ENCODE assay signal across 17 mouse cellular contexts in the genomic region with DNA sequence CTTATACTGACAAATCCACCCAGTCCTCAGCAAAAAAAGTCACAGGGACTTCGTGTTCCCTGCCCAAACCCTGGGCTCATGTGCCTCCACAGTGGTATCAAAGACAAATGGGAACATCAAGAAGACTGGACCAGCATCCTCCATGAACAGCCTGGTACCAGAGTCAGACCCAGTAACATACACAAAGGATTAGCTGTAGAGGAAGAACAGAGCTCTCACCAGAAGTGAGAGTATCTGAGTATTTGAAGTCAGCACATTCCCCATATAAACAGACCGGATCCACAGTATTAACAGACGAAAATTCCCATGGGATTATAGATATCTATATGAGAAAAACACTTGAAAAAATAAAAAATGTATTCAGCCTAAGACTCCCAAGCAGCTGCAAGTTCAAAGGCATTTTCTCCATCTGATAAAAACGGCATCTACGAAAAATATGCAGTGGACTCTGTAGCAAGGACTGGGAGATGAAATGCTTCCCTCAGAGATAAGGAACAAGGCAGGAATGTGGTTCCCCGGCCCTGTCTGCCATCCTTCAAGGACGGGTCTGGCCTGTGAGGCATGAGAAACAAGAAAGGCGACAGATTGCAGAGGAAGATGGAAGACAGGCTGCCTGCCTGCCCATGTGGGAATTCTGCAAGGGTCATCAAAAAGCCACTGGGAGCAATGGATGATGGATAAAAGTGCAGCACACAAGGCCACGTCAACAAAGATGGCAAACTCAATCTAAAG. TPM values are rescaled to one million over a fixed set of nuclear protein-coding genes. Genes with fewer than 3 reads are reported as not detected.
DNase-seq lines count a peak whose midpoint lies in the region; ATAC-seq lines count a peak whose summit lies in the region.
"Had no signal": no experiment of that assay in that cellular context is flagged by ENCODE, and none has a peak within 500 bp of the region (broad histone marks: within the 10 kb centered on the region; RNA-seq: fewer than 3 reads in every experiment).

No protein-coding gene starts in this region.

- intact Hi-C loops in heart, postnatal 25 days (cut with DNase I), result no loop called here

- peaks cover 35 to 39% of the 10 kb centered on the region in 2 experiments for H3K4me1 ChIP-seq in heart, embryonic 14.5 days (ENCODE audit: control insufficient read depth in 2 of 2, insufficient read depth in 2 of 2, low read length in 2 of 2)
- peaks cover 22% of the 10 kb centered on the region for H3K4me1 ChIP-seq in lung, embryonic 15.5 days
- peaks cover 49% of the 10 kb centered on the region for H3K4me1 ChIP-seq in embryonic facial prominence, embryonic 10.5 days
- H3K4me1 ChIP-seq in liver, embryonic 16.5 days (ENCODE audit: control insufficient read depth, low read depth, low read length), result peaks cover 16% of the 10 kb centered on the region
- H3K4me1 ChIP-seq: forebrain, embryonic 15.5 days; limb, embryonic 15.5 days had no signal

- DNase-seq in heart, postnatal 25 days (ENCODE audit: low spot score), result no peak
- no peak for DNase-seq in lung, postnatal 14 days
- DNase-seq in embryonic facial prominence, embryonic 10.5 days (ENCODE audit: low spot score), result no peak
- no peak for DNase-seq in right cerebral cortex, adult 18-20 months
- DNase-seq: cerebellum, adult 2 months; spleen, adult 18-20 months had no signal

- 25% methylated on average over 9 of the region's 9 CpGs for WGBS in heart, embryonic 14.5 days
- 16% methylated on average over 9 of the region's 9 CpGs for WGBS in lung, embryonic 15.5 days
- 69% methylated on average over 9 of the region's 9 CpGs for WGBS in embryonic facial prominence, embryonic 10.5 days
- WGBS in liver, embryonic 16.5 days (ENCODE audit: insufficient replicate concordance), result 41% methylated on average over 9 of the region's 9 CpGs

- H3K9me3 ChIP-seq in heart, embryonic 14.5 days (ENCODE audit: control insufficient read depth, low read length), result no peaks in the 10 kb centered on the region
- H3K9me3 ChIP-seq in lung, embryonic 15.5 days, result no peaks in the 10 kb centered on the region
- no peaks in the 10 kb centered on the region for H3K9me3 ChIP-seq in embryonic facial prominence, embryonic 10.5 days
- no peaks in the 10 kb centered on the region for H3K9me3 ChIP-seq in liver, embryonic 16.5 days (replicated peaks; ENCODE audit: control insufficient read depth, low read length)
- H3K9me3 ChIP-seq: embryonic facial prominence, embryonic 13.5 days; forebrain, embryonic 15.5 days; hindbrain, embryonic 12.5 days; limb, embryonic 15.5 days; megakaryocyte, embryonic 14.5 days had no signal

- no peaks in the 10 kb centered on the region for H3K36me3 ChIP-seq in heart, embryonic 14.5 days (ENCODE audit: control insufficient read depth, insufficient read depth, low read length)
- no peaks in the 10 kb centered on the region for H3K36me3 ChIP-seq in lung, embryonic 15.5 days
- no peaks in the 10 kb centered on the region for H3K36me3 ChIP-seq in embryonic facial prominence, embryonic 10.5 days (replicated peaks)
- H3K36me3 ChIP-seq in liver, embryonic 16.5 days (ENCODE audit: control insufficient read depth, insufficient read depth), result no peaks in the 10 kb centered on the region
- H3K36me3 ChIP-seq: embryonic facial prominence, embryonic 13.5 days; forebrain, embryonic 15.5 days; hindbrain, embryonic 12.5 days; limb, embryonic 15.5 days had no signal

- no peaks in the 10 kb centered on the region for H3K27me3 ChIP-seq in heart, embryonic 14.5 days (ENCODE audit: control insufficient read depth, insufficient read depth, low read length)
- no peaks in the 10 kb centered on the region for H3K27me3 ChIP-seq in lung, embryonic 15.5 days
- H3K27me3 ChIP-seq in embryonic facial prominence, embryonic 10.5 days (replicated peaks; ENCODE audit: low read depth, poor library complexity, severe bottlenecking), result no peaks in the 10 kb centered on the region
- H3K27me3 ChIP-seq in liver, embryonic 16.5 days (ENCODE audit: control insufficient read depth, insufficient read depth, low read depth, low read length), result no peaks in the 10 kb centered on the region
- H3K27me3 ChIP-seq: embryonic facial prominence, embryonic 13.5 days; forebrain, embryonic 15.5 days; hindbrain, embryonic 12.5 days; limb, embryonic 15.5 days had no signal

- ATAC-seq in heart, embryonic 14.5 days (ENCODE audit: insufficient number of reproducible peaks, insufficient read depth, low FRiP score, low read depth), result no peak
- peak; percentile 33; the same call in 1 of the 2 replicates for ATAC-seq in lung, embryonic 15.5 days (ENCODE audit: borderline replicate concordance, extremely low read depth, low FRiP score, low TSS enrichment)
- ATAC-seq in liver, embryonic 16.5 days (ENCODE audit: low read depth), result no peak
- ATAC-seq: forebrain, embryonic 15.5 days had no signal

- no peak overlapping the region for H3K9ac ChIP-seq in heart, embryonic 14.5 days (ENCODE audit: low read length)
- no peak overlapping the region for H3K9ac ChIP-seq in lung, embryonic 15.5 days
- H3K9ac ChIP-seq in liver, embryonic 16.5 days (ENCODE audit: low read depth, low read length), result no peak overlapping the region
- H3K9ac ChIP-seq: embryonic facial prominence, embryonic 13.5 days; forebrain, embryonic 15.5 days; hindbrain, embryonic 12.5 days; limb, embryonic 15.5 days had no signal

- H3K4me3 ChIP-seq in heart, embryonic 14.5 days (ENCODE audit: control insufficient read depth in 1 of 2, insufficient read depth in 1 of 2, low read depth in 1 of 2, low read length in 2 of 2), result no peak overlapping the region
- H3K4me3 ChIP-seq in lung, embryonic 15.5 days, result no peak overlapping the region
- H3K4me3 ChIP-seq in embryonic facial prominence, embryonic 10.5 days, result no peak overlapping the region
- no peak overlapping the region for H3K4me3 ChIP-seq in liver, embryonic 16.5 days (ENCODE audit: low read depth, low read length)
- H3K4me3 ChIP-seq: embryonic facial prominence, embryonic 13.5 days; forebrain, embryonic 15.5 days; hindbrain, embryonic 12.5 days; left cerebral cortex, adult 2 months; limb, embryonic 15.5 days; megakaryocyte, embryonic 14.5 days had no signal

- H3K4me2 ChIP-seq in heart, embryonic 14.5 days (ENCODE audit: low read length), result no peak overlapping the region
- no peak overlapping the region for H3K4me2 ChIP-seq in lung, embryonic 15.5 days
- no peak overlapping the region for H3K4me2 ChIP-seq in liver, embryonic 16.5 days (ENCODE audit: low read depth, low read length)
- H3K4me2 ChIP-seq: embryonic facial prominence, embryonic 13.5 days; forebrain, embryonic 15.5 days; hindbrain, embryonic 12.5 days; limb, embryonic 15.5 days had no signal

- peak overlapping the region; percentile 46 to 94 for H3K27ac ChIP-seq in heart, embryonic 14.5 days (replicated peaks in 1 of 2; ENCODE audit: control insufficient read depth in 1 of 2, insufficient read depth in 1 of 2, low read depth in 2 of 2, low read length in 2 of 2)
- H3K27ac ChIP-seq in lung, embryonic 15.5 days, result peak overlapping the region; percentile 76
- H3K27ac ChIP-seq in embryonic facial prominence, embryonic 10.5 days (replicated peaks), result peak overlapping the region; percentile 52
- H3K27ac ChIP-seq in liver, embryonic 16.5 days (ENCODE audit: low read length), result 0 out of 2 replicates have a peak overlapping the region, but pooled peaks have one; percentile 17
- H3K27ac ChIP-seq: embryonic facial prominence, embryonic 13.5 days; forebrain, embryonic 15.5 days; hindbrain, embryonic 12.5 days; left cerebral cortex, adult 2 months; limb, embryonic 15.5 days had no signal

RNA-seq across cellular contexts. Expression of a gene that starts 23.5 kb away (rescaled TPM):
- polyA plus RNA-seq in heart, embryonic 14.5 days (2014; fragmentation: Nextera tagmentation; extraction: Ambion mirVana), result 0.19 TPM in 1 of 2 replicates, not detected in the other
- total RNA-seq in heart, postnatal 25 days (2021), result not detected
- polyA plus RNA-seq in lung, embryonic 15.5 days (2015; fragmentation: Nextera tagmentation; extraction: Ambion mirVana), result not detected in 2 replicates
- not detected in 2 replicates for polyA plus RNA-seq in embryonic facial prominence, embryonic 10.5 days (2016; fragmentation: Nextera tagmentation; extraction: Ambion mirVana)
- polyA plus RNA-seq in liver, embryonic 16.5 days (2015; fragmentation: Nextera tagmentation; extraction: Ambion mirVana), result not detected in 2 replicates
- total RNA-seq: gastrocnemius, adult 8-10 months; left cerebral cortex, adult 2 months had no signal
- polyA plus RNA-seq: cerebellum, adult 2 months; embryonic facial prominence, embryonic 13.5 days; forebrain, embryonic 15.5 days; hindbrain, embryonic 12.5 days; large intestine, adult 2 months; limb, embryonic 15.5 days had no signal

RNA-seq across cellular contexts. Expression of a gene that starts 30.0 kb away (rescaled TPM):
- polyA plus RNA-seq in heart, embryonic 14.5 days (2014; fragmentation: Nextera tagmentation; extraction: Ambion mirVana), result not detected in 2 replicates
- not detected for total RNA-seq in heart, postnatal 25 days (2021)
- not detected in 2 replicates for polyA plus RNA-seq in lung, embryonic 15.5 days (2015; fragmentation: Nextera tagmentation; extraction: Ambion mirVana)
- not detected in 2 replicates for polyA plus RNA-seq in embryonic facial prominence, embryonic 10.5 days (2016; fragmentation: Nextera tagmentation; extraction: Ambion mirVana)
- not detected in 2 replicates for polyA plus RNA-seq in liver, embryonic 16.5 days (2015; fragmentation: Nextera tagmentation; extraction: Ambion mirVana)
- total RNA-seq: gastrocnemius, adult 8-10 months; left cerebral cortex, adult 2 months had no signal
- polyA plus RNA-seq: cerebellum, adult 2 months; embryonic facial prominence, embryonic 13.5 days; forebrain, embryonic 15.5 days; hindbrain, embryonic 12.5 days; large intestine, adult 2 months; limb, embryonic 15.5 days had no signal

RNA-seq across cellular contexts. Expression of a gene that starts 46.7 kb away (rescaled TPM):
- 4.2 and 7.5 TPM in 2 replicates for polyA plus RNA-seq in heart, embryonic 14.5 days (2014; fragmentation: Nextera tagmentation; extraction: Ambion mirVana)
- total RNA-seq in heart, postnatal 25 days (2021), result 1 to 10 TPM; 1.8 to 2.0 TPM
- 5.4 and 5.7 TPM in 2 replicates for polyA plus RNA-seq in lung, embryonic 15.5 days (2015; fragmentation: Nextera tagmentation; extraction: Ambion mirVana)
- 2.2 and 3.0 TPM in 2 replicates for polyA plus RNA-seq in embryonic facial prominence, embryonic 10.5 days (2016; fragmentation: Nextera tagmentation; extraction: Ambion mirVana)
- 1.6 and 2.0 TPM in 2 replicates for polyA plus RNA-seq in liver, embryonic 16.5 days (2015; fragmentation: Nextera tagmentation; extraction: Ambion mirVana)

RNA-seq across cellular contexts. Expression of a gene that starts 52.7 kb away (rescaled TPM):
- not detected in 2 replicates for polyA plus RNA-seq in heart, embryonic 14.5 days (2014; fragmentation: Nextera tagmentation; extraction: Ambion mirVana)
- total RNA-seq in heart, postnatal 25 days (2021), result not detected
- polyA plus RNA-seq in lung, embryonic 15.5 days (2015; fragmentation: Nextera tagmentation; extraction: Ambion mirVana), result not detected in 2 replicates
- not detected in 2 replicates for polyA plus RNA-seq in embryonic facial prominence, embryonic 10.5 days (2016; fragmentation: Nextera tagmentation; extraction: Ambion mirVana)
- not detected in 2 replicates for polyA plus RNA-seq in liver, embryonic 16.5 days (2015; fragmentation: Nextera tagmentation; extraction: Ambion mirVana)
- total RNA-seq: gastrocnemius, adult 8-10 months; left cerebral cortex, adult 2 months had no signal
- polyA plus RNA-seq: cerebellum, adult 2 months; embryonic facial prominence, embryonic 13.5 days; forebrain, embryonic 15.5 days; hindbrain, embryonic 12.5 days; large intestine, adult 2 months; limb, embryonic 15.5 days had no signal

RNA-seq across cellular contexts. Expression of a gene that starts 55.6 kb away (rescaled TPM):
- polyA plus RNA-seq in heart, embryonic 14.5 days (2014; fragmentation: Nextera tagmentation; extraction: Ambion mirVana), result not detected in 2 replicates
- total RNA-seq in heart, postnatal 25 days (2021), result 1 to 10 TPM; 3.0 to 4.1 TPM
- 0.39 and 0.72 TPM in 2 replicates for polyA plus RNA-seq in lung, embryonic 15.5 days (2015; fragmentation: Nextera tagmentation; extraction: Ambion mirVana)
- not detected in 2 replicates for polyA plus RNA-seq in embryonic facial prominence, embryonic 10.5 days (2016; fragmentation: Nextera tagmentation; extraction: Ambion mirVana)
- polyA plus RNA-seq in liver, embryonic 16.5 days (2015; fragmentation: Nextera tagmentation; extraction: Ambion mirVana), result 1.4 and 1.8 TPM in 2 replicates
- polyA plus RNA-seq: embryonic facial prominence, embryonic 13.5 days; hindbrain, embryonic 12.5 days; large intestine, adult 2 months; limb, embryonic 15.5 days had no signal

Comparison
In these comparisons a context has a peak if more than half of its experiments do, and no peak if none do; other contexts are left out.
1. H3K27ac ChIP-seq: peak in every context shown above with its lines; median percentile 76 in lung, embryonic 15.5 days; 70 in heart, embryonic 14.5 days; 52 in embryonic facial prominence, embryonic 10.5 days; 17 in liver, embryonic 16.5 days.